Mouse (Mus musculus) urinary bladder, postnatal 14 days (tissue): ENCODE measurements around the gene Gm6164.
"Not testable (repeated sequence)": the region's sequence is repeated elsewhere in the genome, so short reads cannot be mapped to it uniquely, and the experiment has no call there.

Source experiments
- DNase-seq: peaks from one replicate; pipeline ENCODE4 v3.0.0; 2021; ENCODE audit warnings: low spot score

The Gm6164 gene

DNA sequence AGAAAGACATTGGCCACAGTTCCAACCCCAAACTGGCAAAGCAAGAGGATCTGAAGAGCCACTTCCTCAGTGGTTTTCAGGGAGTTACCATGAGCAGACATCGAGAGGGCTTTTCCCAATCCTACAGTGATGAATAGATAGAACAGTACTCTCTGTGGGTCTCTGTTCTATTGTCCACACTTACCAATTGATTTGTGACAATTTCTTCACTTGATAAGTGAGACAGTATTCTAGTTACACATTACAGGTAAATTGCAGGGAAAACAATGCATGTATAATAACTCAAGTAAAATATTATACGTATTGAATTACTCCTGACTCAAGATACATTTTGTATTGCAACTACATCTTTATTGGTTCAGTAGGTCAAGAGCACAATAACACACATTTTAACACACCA lies at the start of gene Gm6164:
Gene Gm6164 (minus strand): TSS at position 101 of the 400 bp plus-strand sequence.
- not testable (repeated sequence) for DNase-seq

GRCm38 (mm10) chr7:20233728-20234127 lies 28.3 kb upstream of the Gm6164 start, which contains the start of gene Gm4498:
Gm4498 (minus strand) TSS chr7:20233828.
- not testable (repeated sequence) for DNase-seq

DNA sequence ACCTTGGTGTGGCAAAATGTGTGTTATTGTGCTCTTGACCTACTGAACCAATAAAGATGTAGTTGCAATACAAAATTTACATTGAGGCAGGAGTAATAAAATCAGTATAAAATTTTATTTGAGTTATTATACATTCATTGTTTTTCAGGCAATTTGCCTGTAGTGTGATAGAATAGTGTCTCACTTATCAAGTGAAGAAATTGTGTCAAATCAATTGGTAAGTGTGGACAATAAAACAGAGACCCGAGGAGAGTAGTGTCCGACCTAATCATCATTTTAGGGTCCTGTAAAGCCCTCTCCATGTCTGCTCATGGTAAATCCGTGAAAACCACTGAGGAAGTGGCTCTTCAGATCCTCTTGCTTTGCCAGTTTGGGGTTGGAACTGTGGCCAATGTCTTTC lies 12.0 kb downstream of the Gm6164 start, which contains the start of gene Vmn1r95:
Gene Vmn1r95 (plus strand): TSS at position 301 of the 400 bp plus-strand sequence.
- DNase-seq = not testable (repeated sequence)

GRCm38 (mm10) chr7:20168277-20168676 lies 37.1 kb downstream of the Gm6164 start, which contains the start of gene Vmn1r94:
Vmn1r94 (minus strand) TSS chr7:20168377.
- DNase-seq = not testable (repeated sequence)
